Mouse (Mus musculus) monocyte, adult 5-6 weeks (primary cell): ENCODE measurements at regions not wholly inside any gene's neighbourhood (a gene's known extent, or its start where the extent isn't known, plus 50 kb on each side); places are given as distances from the start of the nearest gene placed in this dataset.
"Not testable (repeated sequence)": the region's sequence is repeated elsewhere in the genome, so short reads cannot be mapped to it uniquely, and the experiment has no call there.

Experiments used
- ATAC-seq: fragments of 153-309, 156-312 bp; replicated peaks from 2 replicates; pipeline ENCODE4 v1.8.0; 2017; ENCODE audit warnings: mild to moderate bottlenecking; ENCODE audit not compliant: low TSS enrichment, insufficient number of reproducible peaks, severe bottlenecking, poor library complexity, low FRiP score

DNA sequence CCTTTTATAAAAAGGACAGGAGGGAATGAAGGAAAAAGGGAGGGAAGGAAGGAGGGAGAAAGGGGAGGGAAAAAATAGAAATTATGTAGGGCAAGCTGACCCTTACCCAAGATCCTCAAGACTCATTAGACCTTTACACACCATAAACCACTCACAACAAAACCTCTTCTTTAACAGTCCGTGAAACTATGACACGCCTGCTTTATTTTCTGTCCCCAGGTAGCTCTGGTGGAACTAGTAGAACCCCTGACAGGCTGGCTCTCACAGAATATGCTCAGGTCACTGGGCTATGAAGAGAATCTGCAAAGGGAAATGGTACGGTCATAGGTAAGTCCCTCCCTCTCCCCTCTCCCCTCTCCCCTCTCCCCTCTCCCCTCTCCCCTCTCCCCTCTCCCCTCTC is 188.8 kb downstream of the Rchy1 start:
- no peak for ATAC-seq

DNA sequence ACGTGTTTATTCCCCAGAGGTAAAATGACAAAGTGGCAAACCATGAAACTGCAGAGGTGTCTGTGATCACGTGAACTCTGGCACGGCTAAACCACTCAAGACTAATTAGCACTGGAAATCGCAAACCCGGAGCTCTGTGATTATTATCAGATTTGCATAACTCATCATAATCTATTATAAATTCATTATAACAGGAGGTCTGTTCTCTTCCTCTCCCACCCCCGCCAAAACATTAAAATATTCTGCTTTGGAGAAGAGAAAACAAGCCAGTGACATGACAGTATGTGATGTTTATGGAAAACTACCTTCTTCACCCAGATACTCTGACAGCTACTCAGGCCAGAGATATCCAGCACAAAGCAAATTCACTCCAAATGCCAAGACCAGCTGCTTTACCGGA is 195.0 kb downstream of the Rchy1 start:
- ATAC-seq = no peak

DNA sequence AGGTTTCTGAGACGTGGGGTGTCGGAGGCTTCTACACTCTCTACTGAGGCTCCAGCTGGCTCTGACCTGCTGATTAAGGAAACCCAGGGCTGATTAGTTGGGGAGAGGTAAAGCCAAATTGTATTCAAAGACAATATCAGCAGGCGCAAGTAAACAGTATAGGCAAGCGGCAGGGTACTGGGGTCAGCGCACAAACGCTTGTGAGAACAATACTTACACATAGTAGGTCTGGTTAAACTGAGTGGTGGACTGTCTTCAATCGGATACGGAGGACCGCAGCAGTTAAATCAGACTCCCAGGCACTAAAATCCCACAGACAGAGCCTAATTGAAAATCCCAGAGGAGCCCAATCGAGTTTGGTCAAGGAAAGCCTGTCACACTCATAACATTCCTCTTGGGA is 195.8 kb downstream of the Rchy1 start:
- ATAC-seq = no peak

DNA sequence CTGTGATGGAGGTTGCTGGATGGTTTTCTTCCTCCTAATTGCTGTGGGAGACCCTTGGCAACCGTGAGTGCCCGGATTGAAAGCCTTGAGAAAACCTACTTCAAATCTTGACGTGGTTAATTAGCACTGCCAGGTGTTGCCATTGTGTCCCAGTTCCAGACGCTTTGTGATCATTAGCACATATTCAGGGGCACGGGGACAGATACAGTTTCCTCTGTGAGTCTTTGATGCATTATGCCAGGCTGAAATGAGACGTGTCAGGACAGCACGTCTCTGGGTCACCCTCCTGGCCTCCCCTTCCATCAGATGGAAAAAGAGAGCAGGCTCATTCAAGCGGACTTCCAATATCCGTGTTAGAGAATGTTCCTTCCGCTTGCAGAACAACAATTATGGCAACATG is 198.2 kb downstream of the Rchy1 start:
- no peak for ATAC-seq

DNA sequence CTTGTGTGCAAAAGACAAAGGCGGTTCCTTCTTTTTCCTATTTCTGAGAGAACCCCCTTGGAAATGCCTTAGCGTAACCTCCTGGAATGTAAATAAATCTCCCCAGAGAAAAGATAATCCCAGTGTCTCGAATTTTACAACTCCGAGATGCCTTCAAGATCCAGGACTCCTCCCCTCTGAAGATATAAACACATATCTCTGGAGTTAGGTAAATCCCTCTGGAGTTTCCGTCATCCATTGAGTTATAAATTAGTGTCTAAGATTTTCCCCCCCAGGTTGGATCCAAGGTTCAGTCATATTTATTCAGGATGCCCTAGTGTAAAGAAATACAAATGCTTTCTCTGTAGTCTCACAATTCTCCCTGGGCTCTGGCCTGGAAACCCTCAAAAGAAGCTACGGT is 200.3 kb downstream of the Rchy1 start:
- no peak for ATAC-seq

DNA sequence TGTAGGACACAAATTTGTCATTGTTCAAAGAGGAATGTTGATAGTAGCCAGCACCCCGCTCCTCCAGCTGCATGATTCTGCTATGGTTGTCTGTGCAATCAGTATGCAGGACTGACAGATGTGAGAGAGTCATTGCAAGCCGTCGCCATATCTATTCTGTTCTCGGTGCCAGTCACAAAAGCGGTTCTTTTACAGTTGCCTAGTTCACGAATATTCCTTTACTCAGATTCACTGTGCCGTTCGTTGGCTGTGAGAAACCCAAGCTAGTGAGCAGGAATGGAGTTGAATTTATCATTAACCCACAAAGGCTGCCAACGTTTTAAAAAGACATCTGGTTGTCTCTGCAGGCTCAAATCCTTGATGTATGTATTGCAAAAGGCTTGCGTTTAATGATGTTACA is 206.9 kb downstream of the Rchy1 start:
- no peak for ATAC-seq

DNA sequence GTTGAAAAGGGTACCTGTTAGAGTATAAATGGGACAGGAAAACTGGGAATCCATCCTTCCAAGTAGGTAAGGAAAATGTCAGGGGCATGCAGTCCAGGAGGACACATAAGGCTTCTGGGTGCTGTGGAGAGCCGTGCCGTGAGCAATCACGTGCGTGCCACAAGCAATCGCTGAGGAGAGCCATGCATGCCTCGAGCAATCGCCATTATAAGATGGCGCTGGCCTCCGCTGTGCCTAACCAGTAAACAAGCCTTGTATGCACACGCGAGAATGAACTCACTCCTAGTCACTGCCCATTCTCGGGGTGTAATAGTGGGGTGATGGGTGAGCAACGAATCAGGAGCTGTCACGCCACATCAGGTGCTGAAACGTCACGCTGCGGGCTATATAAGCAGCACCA is 210.0 kb downstream of the Rchy1 start:
- ATAC-seq = not testable (repeated sequence)

DNA sequence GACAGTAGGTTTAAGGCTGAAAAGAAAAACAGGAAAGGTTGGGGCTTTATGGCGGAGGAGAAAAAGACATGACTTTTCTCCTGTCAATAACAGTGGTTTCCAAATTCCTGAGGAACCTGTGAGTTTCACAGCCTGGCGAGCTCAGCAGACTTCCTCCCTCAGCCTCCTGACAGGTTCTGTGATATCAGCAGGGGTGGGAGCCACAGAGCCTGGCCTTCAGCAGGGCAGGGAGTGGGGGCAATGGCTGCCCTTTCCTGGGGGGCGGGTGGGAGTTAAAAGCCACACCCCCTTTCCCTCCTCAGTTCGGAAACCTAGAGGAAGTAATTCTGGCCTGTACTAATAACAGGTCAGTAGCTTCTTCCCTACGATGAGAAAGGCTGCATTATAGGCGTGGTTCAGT is 211.7 kb downstream of the Rchy1 start:
- ATAC-seq = no peak

DNA sequence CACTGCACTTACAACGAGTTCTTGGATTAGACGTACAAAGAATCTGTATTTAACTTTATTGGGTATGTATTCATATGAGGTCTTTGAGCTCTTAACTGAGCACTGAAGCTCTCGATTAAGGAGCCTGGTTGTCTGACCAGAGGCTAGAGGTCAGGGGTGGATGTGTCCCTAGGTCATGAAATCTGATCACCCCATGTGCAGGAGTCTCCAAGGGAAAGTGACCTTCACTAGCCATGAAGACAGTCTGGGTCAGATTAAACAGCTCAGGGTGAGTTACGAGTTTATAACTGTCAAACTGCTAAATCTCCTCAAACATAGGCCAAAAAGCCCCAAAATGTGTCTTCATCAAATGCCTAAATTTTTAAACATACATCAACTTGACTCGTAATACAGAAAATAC is 216.8 kb downstream of the Rchy1 start:
- no peak for ATAC-seq

DNA sequence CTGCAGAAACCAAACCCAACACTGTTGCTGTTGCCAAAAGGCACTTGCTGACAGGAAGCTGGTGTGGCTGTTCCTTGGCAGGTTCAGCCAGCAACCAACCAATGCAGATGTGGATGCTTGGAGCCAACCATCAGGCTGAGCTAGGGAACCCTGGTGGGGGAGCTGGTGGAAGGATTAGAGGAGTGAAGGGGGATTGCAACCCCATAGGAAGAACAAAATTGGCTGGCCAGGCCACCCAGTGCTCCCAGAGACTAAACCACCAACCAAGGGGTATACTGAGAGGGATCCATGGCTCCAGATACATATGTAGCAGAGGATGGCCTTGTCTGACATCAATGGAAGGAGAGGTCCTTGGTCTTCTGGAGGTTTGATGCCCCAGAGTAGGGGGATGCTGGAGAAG is 218.5 kb downstream of the Rchy1 start:
- ATAC-seq = no peak

DNA sequence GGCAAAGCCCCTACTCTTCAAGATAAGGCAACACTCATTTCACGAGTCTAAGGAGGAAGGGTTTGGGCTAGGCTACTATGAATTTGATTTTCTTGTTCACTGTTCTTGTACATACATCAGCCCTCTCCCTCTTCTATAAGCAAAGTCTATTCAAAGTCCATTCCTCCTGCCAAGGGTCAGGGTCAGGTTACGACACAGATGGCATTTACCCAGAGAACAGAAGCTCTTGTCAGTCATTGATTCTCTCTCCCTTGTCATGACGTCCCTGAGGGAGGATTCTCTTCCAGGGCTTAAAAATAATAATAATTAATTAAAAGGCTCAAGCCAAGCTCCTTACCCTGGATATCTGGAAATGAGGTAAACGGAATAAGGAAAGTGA is 222.7 kb downstream of the Rchy1 start:
- no peak for ATAC-seq

DNA sequence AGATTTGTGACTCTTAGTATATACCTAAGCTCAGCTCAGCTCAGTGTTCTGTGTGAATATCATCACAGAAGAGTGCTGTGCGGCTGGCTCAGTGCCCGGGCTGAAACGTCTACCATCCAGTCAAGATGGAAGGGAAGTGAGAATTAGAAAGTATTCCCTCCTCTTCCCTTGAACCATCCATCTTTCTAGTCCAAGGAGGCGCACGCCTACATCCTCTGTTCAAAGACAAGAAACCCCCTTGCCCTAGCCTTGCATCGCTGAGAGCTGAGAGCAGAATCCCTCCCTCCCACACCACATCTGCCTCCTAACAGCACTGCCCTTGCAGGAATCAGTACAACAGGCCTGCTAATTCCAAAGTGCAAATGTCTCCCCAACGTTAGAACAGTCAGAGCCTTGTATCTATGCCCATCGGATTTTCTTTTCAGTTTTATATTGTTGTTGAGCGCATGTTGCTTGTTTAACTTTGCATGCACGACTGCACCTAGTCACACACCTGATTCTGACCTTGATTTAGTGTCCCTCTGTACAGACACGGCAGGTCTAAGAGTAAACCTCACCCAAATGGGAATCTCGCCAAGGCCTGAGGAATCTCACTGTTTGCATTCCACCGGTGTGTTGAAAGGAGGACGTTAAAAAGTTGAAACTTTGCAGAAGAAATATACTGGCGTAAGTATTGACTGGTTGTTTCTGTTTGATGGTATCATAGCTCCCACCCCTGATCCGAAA is 222.2 kb downstream of the Parm1 start:
- ATAC-seq = no peak

DNA sequence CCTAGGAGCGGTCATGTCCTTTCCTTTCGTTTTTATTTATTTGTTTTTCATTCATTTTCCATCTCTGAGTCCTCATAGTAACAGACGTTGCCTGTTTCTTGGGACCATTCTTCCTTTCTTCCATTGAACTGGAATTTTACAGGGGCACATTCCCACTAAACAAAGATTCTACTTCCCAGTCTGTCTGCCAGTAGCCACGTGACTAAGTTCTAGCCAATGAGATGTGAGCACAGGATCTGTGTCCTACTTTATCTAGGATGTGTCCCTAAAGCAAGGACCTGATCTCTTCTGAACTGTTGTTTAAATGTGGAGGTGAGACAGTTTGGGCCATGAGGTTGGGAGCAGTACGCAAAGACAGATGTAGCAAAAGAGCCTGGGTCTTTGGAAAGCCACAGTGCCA is 214.6 kb downstream of the Parm1 start:
- no peak for ATAC-seq

DNA sequence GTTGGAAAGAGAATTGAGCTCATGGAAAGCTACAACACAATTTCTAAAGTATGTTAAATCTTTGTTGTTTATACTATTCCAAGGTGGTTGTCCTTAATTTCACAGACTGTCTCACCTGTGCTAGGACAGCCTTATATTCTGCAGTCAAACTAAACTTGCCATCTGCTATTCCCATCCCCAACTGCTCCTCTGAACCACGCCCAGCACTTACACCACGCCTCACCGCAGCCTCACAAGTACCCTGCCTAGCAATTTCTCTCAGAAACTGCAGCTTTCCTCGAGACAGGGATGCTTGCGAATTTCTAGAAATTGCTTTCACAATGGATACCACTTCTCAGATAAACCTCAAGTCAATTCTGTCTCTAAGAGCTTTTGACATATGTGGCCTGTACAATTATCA is 213.7 kb downstream of the Parm1 start:
- ATAC-seq = no peak

DNA sequence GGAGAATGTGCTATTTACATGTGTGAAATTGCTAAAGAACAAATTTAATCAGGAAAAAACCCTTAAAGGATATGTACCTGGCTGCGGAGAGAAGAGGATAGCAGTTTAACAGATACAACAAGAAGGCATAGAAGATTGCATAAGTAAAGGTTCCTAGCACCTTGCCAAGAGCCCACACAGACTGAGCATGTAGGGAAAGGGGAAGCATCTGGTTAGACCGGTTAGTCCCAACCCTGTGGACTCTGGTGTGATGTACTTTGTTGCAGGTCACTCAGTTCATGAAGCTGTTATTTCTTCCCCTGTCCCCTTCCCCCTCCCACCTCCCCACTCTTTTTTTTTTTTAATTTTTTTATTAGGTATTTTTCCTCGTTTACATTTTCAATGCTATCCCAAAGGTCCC is 212.5 kb downstream of the Parm1 start:
- no peak for ATAC-seq

DNA sequence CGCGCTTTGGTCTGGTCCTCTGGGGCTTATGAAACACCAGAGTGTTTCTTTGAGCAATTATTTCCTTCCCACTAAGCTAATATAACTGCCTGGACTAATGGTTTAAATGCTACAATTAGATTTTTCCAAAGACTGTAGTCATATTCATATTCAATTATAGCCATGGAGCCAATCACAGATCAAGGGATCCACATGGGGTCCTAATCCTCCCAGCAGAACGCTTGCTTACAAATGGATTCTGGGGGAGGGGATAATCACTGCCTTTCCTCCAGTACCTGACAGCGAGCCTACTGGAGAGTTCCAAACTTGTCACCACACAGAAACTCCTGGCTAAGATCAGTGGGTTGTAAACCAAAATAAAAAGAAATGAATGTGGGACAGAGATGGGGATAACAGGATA is 212.0 kb downstream of the Parm1 start:
- ATAC-seq = no peak

DNA sequence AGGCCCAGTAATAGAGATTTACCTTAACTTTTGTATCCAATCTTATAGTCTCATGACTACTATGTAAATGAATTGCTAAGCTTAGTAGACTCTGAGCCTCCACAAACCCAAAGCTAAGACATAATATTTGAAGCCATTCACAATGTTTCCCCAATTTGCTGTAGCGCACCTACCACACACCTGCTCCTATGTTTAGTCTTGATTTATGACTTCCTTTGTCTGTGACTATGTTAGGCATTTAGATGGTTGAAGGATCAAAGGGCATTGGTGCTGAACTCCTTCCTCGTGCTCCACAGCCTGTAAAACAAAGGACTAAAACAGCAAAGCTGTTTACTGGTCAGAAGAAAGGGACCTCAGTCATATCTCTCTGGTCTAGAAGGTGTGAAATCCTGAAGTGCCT is 210.0 kb downstream of the Parm1 start:
- ATAC-seq = no peak

DNA sequence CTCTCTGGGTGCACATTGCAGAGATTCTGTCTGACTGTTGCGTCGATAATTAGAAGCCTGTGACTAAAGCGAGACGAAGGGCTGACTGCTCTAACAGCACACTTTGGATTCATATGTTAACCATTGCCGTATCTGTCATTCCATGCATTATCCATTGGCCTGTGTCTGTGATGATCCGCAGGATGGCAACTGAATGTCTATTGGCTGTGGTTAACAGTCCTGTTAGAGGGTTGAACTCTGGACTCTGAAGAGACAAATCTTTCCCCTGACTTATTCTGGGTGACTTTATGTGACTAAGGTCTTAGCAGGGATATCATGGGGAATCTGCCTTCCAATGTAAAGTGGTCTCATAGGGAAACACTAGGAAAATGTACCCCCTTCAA is 208.7 kb downstream of the Parm1 start:
- no peak for ATAC-seq

DNA sequence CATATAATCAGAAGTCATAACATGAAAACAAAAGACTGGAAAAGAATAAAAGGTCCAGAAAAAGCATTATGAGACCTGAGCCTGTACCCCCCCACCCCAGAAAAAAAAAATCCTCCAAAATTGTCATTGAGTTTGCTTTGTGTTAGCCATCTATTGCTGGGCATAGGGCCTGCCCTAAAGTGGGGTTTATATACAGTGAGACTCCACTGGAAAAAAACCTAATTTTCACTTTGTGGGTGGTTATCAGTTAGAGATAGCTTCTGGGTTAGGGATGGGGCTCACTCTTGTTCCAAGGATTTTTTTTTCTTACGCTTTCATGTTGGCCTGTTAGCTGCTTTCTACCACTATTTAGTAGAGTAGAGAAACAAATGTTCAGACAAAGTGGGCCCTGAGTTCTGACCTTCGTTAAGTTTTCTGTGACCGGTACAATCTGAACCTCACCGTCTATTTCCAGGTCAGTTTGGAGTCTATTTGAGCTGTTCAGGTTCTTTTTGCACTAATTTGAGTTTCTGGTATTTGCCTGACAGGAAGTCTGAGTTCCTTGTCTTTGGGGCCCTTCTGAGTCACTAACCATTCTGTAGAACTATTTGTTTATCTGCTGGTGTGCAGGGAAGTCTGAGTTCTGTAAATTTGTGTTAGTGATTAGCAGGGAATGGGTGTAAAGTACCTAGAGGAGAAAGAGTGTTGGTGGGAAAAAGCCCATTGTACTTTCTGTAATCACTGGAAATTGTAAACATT is 208.1 kb downstream of the Parm1 start:
- no peak for ATAC-seq

DNA sequence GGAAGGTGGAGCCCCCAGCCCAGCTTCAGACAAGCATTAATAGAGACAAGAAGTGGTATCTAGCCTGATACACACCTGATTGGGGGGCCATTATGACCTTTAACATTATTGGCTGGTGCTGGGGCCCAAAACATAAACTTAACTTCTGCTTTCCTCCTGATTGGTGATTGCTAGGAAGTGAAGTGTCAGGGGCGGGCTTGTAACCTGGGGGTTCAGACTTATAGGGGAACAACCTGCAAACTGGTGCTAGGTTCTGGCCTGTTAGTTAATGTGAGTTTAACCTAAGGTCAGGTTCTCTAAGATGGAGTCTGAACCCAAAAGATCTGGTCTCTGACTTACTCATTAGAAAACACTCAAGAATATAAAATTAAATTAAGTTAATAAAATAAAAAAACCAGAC is 207.5 kb downstream of the Parm1 start:
- no peak for ATAC-seq

DNA sequence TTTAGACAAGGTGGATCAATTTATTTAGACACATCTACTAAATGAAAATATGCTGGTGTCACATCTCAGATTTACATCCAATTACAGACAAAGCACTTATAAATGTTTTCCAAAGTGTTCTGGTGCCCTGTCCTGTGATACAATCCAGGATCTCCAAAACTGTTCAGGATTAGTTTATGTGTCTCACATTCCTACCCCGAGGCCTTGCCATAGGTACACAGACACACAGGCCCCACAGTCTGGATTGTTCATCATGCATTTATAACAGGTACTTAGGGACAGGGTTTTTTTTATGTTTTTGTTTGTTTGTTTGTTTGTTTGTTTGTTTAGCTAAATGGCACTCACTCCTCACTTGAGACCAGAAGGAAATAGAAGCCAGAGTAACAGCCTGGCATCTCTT is 206.0 kb downstream of the Parm1 start:
- no peak for ATAC-seq
